Mouse (Mus musculus) embryonic fibroblast, embryonic 13.5 days (primary cell): ENCODE measurements at regions not wholly inside any gene's neighbourhood (a gene's known extent, or its start where the extent isn't known, plus 50 kb on each side); places are given as distances from the start of the nearest gene placed in this dataset.

Source experiments
- CTCF ChIP-seq: IDR thresholded peaks from 2 replicates; pipeline ENCODE4 v1.5.1; 2011; ENCODE audit warnings: mild to moderate bottlenecking, control low read depth, low read length, moderate library complexity, borderline replicate concordance; ENCODE audit not compliant: insufficient read depth
- POLR2A ChIP-seq: IDR thresholded peaks from 2 replicates; pipeline ENCODE4 v1.6.1; 2011; ENCODE audit warnings: low read depth, mild to moderate bottlenecking, control low read depth, low read length, moderate library complexity

- TF ChIP-seq CTCF (no peak), POLR2A (no peak)
These were observed 86.2 kb upstream of the Rab3gap2 start for GRCm38 (mm10) chr1:185117711-185118110.
